Mouse (Mus musculus) hindbrain, embryonic 11.5 days (tissue): Measurements from ENCODE around the gene Myl3. TPM values are rescaled to one million over a fixed set of nuclear protein-coding genes. Genes with fewer than 3 reads are reported as not detected.

ENCODE experiments used
- ATAC-seq: fragments of 200-750 bp; cut with Nextera tagmentation; 2 replicates; pipeline ENCODE4 v1.8.0; 2017; ENCODE audit warnings: mild to moderate bottlenecking, moderate TSS enrichment, moderate library complexity; ENCODE audit not compliant: low FRiP score
- DNase-seq: peaks from one replicate; pipeline ENCODE4 v3.0.0-alpha.2; 2015; ENCODE audit warnings: low spot score
- H3K27ac ChIP-seq: fragments of 300-500 bp; sonication (generic); 2 replicates; pipeline ENCODE4 v1.5.1; 2014; ENCODE audit warnings: mild to moderate bottlenecking, low read depth, low read length
- H3K27me3 ChIP-seq: fragments of 300-500 bp; sonication (generic); 2 replicates; pipeline ENCODE4 v1.6.1; 2014; ENCODE audit warnings: mild to moderate bottlenecking, low read length, moderate library complexity, mixed read lengths; ENCODE audit not compliant: control insufficient read depth, insufficient read depth
- H3K36me3 ChIP-seq: fragments of 300-500 bp; sonication (generic); 2 replicates; pipeline ENCODE4 v1.6.1; 2014; ENCODE audit warnings: mild to moderate bottlenecking, low read length, moderate library complexity, mixed read lengths; ENCODE audit not compliant: control insufficient read depth, insufficient read depth
- H3K4me1 ChIP-seq: fragments of 300-500 bp; sonication (generic); replicated peaks from 2 replicates; pipeline ENCODE4 v1.6.1; 2014; ENCODE audit warnings: low read length, mixed read lengths; ENCODE audit not compliant: control insufficient read depth, insufficient read depth
- H3K4me2 ChIP-seq: fragments of 300-500 bp; sonication (generic); replicated peaks from 2 replicates; pipeline ENCODE4 v1.6.1; 2014; ENCODE audit warnings: mild to moderate bottlenecking, low read depth, low read length
- H3K4me3 ChIP-seq: fragments of 300-500 bp; sonication (generic); 2 replicates; pipeline ENCODE4 v1.5.1; 2014; ENCODE audit warnings: low read depth, low read length
- H3K9ac ChIP-seq: fragments of 300-500 bp; sonication (generic); 2 replicates; pipeline ENCODE4 v1.6.1; 2014; ENCODE audit warnings: low read depth, low read length
- H3K9me3 ChIP-seq: fragments of 300-500 bp; sonication (generic); 2 replicates; pipeline ENCODE4 v1.6.1; 2016; ENCODE audit warnings: low read length; ENCODE audit not compliant: control insufficient read depth
- WGBS: fragments of 180-500 bp; shearing (Covaris S2); extraction: QIAGEN DNeasy Blood & Tissue Kit; methylation state at CpG from one replicate; pipeline ENCODE4 v1.1.7; 2014; 5-methylcytosine and 5-hydroxymethylcytosine counted together
- polyA plus RNA-seq: library from polyadenylated mRNA; unstranded; fragments of >200 nt; fragmentation: Nextera tagmentation; extraction: Ambion mirVana; gene quantifications from 2 replicates; pipeline ENCODE4 v1.2.1, GENCODE M21; 2014

The Myl3 gene
- polyA plus RNA-seq, 1 experiment from 2014 or later = 0.42 TPM

DNA sequence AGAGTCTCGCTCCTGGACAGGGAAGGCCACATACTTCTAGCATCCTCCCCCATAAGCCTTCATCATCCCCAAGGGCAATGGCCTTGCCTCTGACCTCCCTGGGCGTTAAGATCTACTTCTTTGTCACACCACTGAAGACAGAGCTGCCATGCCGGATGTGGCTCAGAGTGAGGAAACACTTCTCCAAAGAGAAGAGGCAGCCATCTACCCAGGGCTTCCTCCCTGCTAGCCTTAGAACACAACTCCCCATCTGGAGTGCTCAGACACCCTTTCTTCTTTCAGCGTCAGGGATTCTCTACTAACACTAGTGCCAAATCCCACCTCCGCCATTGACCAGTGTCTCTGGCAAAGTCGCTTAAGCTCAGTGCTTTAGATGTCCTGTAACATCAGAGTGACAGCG is 7.5 kb upstream of the Myl3 start:
- Histone ChIP-seq H3K4me1 (peaks cover 4% of the 10 kb centered on the region), H3K4me2 (no peak overlapping the region), H3K4me3 (no peak overlapping the region), H3K27ac (no peak overlapping the region), H3K36me3 (no peaks in the 10 kb centered on the region), H3K27me3 (no peaks in the 10 kb centered on the region), H3K9ac (no peak overlapping the region), H3K9me3 (no peaks in the 10 kb centered on the region)
- WGBS = 83% methylated on average over 7 of the region's 7 CpGs
- DNase-seq (no peak), ATAC-seq (no peak)

DNA sequence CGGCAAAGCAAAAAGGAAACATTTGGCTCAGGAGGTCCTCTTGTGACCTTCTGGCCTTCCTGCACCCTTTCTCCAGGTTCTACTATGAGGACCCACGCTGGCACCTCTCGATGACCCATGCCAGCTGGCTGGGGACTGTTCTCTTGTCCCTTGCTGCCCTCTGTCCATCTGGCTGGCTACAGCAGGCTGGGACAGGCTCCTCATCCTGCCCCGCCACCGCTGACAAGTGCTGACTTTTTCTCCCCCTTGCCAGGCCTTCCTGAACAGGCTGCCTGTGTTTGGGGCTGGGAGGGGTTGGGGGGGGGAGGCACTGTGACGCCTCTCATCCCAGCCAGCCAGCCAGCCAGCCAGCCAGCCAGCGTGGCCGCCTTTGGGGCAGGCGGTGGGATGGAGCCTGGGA is 5.3 kb upstream of the Myl3 start:
- 50% methylated on average over 9 of the region's 9 CpGs for WGBS
- H3K4me2 ChIP-seq = no peak overlapping the region
- no peak overlapping the region for H3K4me3 ChIP-seq
- no peak overlapping the region for H3K9ac ChIP-seq
- no peak for ATAC-seq
- H3K27ac ChIP-seq = no peak overlapping the region
- H3K27me3 ChIP-seq = no peaks in the 10 kb centered on the region
- H3K36me3 ChIP-seq = no peaks in the 10 kb centered on the region
- no peak for DNase-seq
- peaks cover 4% of the 10 kb centered on the region for H3K4me1 ChIP-seq
- no peaks in the 10 kb centered on the region for H3K9me3 ChIP-seq

DNA sequence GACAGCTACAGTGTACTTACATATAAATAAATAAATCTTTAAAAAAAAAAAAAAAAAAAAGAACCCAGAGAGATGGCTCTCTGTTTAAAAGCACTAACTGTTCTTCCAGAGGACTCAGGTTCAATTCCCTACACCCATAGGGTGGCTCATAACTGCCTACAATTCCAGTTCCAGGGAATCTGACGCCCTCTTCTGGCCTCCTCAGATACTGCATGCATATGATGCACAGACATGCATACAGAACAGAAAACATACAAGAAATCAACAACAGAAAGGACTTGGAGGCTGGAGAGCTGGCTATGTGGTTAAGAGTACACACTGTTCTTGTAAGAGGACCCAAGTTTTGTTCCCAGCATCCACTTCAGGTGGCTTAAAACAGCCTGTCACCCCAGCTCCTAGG is 3.6 kb upstream of the Myl3 start:
- Histone ChIP-seq H3K27ac (no peak overlapping the region), H3K27me3 (no peaks in the 10 kb centered on the region), H3K4me1 (no peaks in the 10 kb centered on the region; the same call in none of the 2 replicates), H3K4me3 (no peak overlapping the region), H3K9ac (no peak overlapping the region), H3K4me2 (no peak overlapping the region), H3K9me3 (no peaks in the 10 kb centered on the region), H3K36me3 (no peaks in the 10 kb centered on the region)
- ATAC-seq (no peak), DNase-seq (no peak)
- 18% methylated on average over 1 of the region's 1 CpGs for WGBS

DNA sequence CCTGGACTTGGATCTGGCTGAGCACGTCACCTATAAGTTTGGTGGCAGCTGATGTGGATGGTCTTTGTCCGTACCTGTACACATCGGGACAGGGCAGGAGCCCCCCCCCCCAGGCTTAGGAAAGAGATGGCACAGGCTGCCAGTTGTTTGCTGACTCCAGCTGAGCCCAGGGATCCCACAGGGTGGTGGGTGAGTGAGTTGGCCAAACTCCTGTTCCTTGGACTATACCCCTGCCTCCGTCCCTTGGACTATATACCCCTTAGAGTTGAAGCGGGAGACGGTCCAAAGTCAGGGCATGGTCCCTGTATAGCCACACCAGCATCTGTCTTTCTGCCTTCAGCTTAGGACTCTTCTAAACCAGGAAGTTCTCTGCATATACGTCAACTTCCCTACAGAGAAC is 1.7 kb upstream of the Myl3 start:
- 87% methylated on average over 7 of the region's 7 CpGs for WGBS

DNA sequence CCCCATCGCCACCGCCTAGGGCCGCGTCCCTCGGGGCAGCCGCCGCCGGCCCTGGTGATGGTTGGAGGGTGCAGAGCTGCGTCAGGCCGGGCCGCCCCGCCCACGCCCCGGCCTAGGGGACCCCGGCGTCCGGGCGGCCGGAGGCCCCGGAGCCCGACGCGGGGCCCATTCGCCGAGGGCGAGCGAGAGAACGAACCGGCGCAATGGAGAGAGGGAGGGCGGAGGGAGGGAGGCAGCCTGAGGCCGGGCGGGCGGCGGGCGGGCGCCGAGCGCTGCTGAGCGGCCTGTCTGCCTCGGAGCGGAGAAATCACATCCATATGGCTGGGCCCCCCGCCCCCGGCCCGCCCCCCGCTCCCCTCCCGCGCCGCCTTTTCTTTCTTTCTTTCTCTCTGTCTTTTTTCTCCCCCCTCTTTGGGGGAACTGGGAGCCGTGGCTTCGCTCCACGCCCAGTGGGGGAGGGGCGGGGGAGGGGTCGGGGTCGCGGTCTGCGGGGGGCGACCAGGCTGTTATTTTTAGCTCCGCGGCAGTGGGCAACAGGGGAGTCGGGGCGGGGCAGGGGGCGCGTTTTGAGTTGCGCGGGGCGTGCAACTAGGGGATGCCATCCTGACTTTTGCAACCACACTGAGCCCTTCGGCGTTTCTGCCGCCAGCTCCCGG is 762 bp downstream of the Myl3 start:
- H3K4me3 ChIP-seq = peak overlapping the region; percentile 45
- peak; percentile 68 for DNase-seq
- WGBS = 1% methylated on average over 35 of the region's 71 CpGs
- peak overlapping the region; percentile 75 for H3K4me2 ChIP-seq
- no peaks in the 10 kb centered on the region for H3K36me3 ChIP-seq
- no peaks in the 10 kb centered on the region; the same call in 1 of the 2 replicates for H3K4me1 ChIP-seq
- H3K9ac ChIP-seq = peak overlapping the region; percentile 66
- peak; percentile 77 for ATAC-seq
- H3K27ac ChIP-seq = peak overlapping the region; percentile 67
- H3K27me3 ChIP-seq = 0 out of 2 replicates have a peak, but pooled peaks cover 7% of the 10 kb centered on the region
- H3K9me3 ChIP-seq = no peaks in the 10 kb centered on the region

More for the DNA sequence above, 1.7 kb upstream of the Myl3 start:
- Histone ChIP-seq H3K27me3 (0 out of 2 replicates have a peak, but pooled peaks cover 7% of the 10 kb centered on the region), H3K9me3 (no peaks in the 10 kb centered on the region), H3K4me2 (no peak overlapping the region), H3K27ac (no peak overlapping the region), H3K4me3 (no peak overlapping the region), H3K9ac (no peak overlapping the region), H3K36me3 (no peaks in the 10 kb centered on the region), H3K4me1 (no peaks in the 10 kb centered on the region; the same call in none of the 2 replicates)
- no peak for ATAC-seq
- no peak for DNase-seq

DNA sequence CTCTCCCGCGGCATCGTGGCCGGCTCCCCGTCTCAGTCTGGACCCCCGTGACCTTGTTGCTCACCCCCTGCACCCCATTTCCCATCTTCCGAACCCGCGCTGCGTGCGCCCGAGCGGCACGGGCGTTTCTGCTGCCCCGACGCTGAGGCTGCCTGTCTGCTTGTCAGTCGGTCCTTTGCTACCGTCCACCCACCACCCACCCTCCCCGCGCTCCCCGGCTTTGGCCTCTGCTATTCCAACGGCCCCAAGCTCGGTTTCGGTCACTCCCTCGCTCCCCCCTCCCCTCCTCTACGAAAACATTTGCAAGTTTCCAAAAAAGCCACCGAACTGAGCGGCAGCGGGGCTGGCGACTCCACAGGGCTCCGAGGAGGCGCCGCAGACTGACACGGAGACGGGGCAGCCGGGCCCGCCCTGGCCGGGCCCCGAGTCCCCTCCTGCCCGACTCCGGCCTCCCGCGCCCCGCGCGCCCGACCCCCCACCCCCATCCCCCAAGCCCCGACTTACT is 1.3 kb downstream of the Myl3 start:
- Histone ChIP-seq H3K36me3 (no peaks in the 10 kb centered on the region), H3K9ac (peak overlapping the region; percentile 66), H3K4me2 (peak overlapping the region; percentile 75), H3K27ac (peak overlapping the region; percentile 67), H3K4me3 (peak overlapping the region; percentile 45), H3K27me3 (0 out of 2 replicates have a peak, but pooled peaks cover 7% of the 10 kb centered on the region), H3K9me3 (no peaks in the 10 kb centered on the region), H3K4me1 (no peaks in the 10 kb centered on the region; the same call in 1 of the 2 replicates)
- DNase-seq = peak; percentile 71
- WGBS = 1% methylated on average over 41 of the region's 49 CpGs
- peak; percentile 36; the same call in 1 of the 2 replicates for ATAC-seq

DNA sequence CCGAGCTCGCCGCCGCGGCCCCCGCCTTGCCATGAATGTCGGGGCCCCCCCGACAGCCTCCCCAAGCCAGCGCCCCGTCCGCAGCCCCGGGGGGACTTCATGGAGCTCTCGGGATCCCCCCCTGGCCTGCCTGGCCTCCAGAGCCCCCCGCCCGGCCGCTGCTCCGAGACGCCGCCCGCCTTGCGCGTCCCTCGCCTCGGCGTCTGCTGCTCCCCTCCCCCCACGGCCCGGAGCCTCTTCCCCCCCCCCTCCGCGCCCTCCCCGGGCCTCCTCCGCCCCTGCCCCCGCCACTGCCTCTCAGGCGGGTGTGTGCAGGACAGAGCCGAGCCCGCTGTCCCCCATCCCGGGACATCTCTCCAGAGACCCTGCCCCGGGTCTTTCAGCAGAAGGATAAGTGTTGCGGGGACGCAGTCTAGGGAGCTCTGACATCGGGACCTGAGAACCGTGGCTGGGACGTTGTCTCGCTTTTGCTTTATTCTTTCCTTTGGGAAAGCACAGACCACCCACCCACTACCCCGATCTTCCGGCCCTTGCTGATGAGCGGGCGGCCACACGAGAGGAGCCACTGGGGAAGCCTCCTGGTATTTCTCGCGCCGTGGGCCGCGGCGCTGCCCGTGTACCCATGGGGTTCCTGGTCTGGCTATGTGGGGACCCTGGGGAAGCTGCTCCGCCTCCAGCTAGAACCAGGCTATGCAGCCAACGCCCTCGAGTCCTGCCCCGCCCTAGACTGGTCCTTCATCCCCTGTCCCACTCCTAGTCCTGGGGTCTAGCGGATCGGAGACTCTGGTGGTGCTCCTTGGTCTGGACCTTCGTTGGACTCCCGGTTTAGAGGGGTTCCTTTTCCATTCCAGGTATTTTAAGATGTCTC is 2.0 kb downstream of the Myl3 start:
- no peaks in the 10 kb centered on the region for H3K9me3 ChIP-seq
- H3K4me2 ChIP-seq = peak overlapping the region; percentile 75
- 0 out of 2 replicates have a peak, but pooled peaks cover 7% of the 10 kb centered on the region for H3K27me3 ChIP-seq
- peak overlapping the region; percentile 66 for H3K9ac ChIP-seq
- H3K27ac ChIP-seq = peak overlapping the region; percentile 67
- DNase-seq (peak; percentile 67), ATAC-seq (peak; percentile 69)
- 2% methylated on average over 30 of the region's 63 CpGs for WGBS
- peak overlapping the region; percentile 45 for H3K4me3 ChIP-seq
- no peaks in the 10 kb centered on the region; the same call in 1 of the 2 replicates for H3K4me1 ChIP-seq
- no peaks in the 10 kb centered on the region for H3K36me3 ChIP-seq

DNA sequence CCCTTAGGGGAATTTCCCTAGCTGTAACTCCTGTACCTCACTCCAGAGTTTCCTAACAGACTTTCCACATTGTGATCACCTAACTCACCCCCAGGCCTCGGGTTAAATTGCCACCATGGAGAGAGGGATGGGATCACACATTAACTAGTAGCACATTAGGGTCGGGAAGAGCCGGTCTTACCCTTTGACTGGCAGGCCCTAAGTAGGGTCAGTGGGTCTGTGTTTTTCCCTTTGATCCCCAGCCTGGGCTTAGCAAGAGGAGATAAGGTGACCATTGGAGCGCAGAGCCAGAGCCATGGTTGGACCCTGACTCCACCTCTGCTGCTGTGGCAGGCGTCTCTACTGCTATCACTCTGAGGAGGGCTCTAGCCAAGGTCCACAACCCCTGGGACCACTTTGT is 4.1 kb downstream of the Myl3 start:
- H3K27me3 ChIP-seq = 0 out of 2 replicates have a peak, but pooled peaks cover 7% of the 10 kb centered on the region
- no peaks in the 10 kb centered on the region for H3K9me3 ChIP-seq
- no peaks in the 10 kb centered on the region; the same call in 1 of the 2 replicates for H3K4me1 ChIP-seq
- H3K4me3 ChIP-seq = no peak overlapping the region
- ATAC-seq (no peak), DNase-seq (no peak)
- H3K27ac ChIP-seq = no peak overlapping the region
- H3K4me2 ChIP-seq = no peak overlapping the region
- 13% methylated on average over 5 of the region's 5 CpGs for WGBS
- no peaks in the 10 kb centered on the region for H3K36me3 ChIP-seq
- H3K9ac ChIP-seq = no peak overlapping the region
